Mouse (Mus musculus) gastrocnemius, postnatal 36 days (tissue): ENCODE measurements around the gene Gmds. TPM values are rescaled to one million over a fixed set of nuclear protein-coding genes. Genes with fewer than 3 reads are reported as not detected.

Source experiments
- DNase-seq, 2 experiments: peaks; one replicate each; pipeline ENCODE4 v3.0.0; 2022
- intact Hi-C: fragments of 180-260 bp; cut with DNase I; formaldehyde crosslinking; loops from one replicate; pipeline ENCODE4 v1.15.1; 2025
- long read RNA-seq, 2 experiments: library from polyadenylated mRNA; stranded (forward); transcript quantifications; one replicate each; pipeline ENCODE4 v2.0.0; 2021
- total RNA-seq, 2 experiments: library from RNA; stranded (reverse); gene quantifications; 2 replicates each; pipeline ENCODE4 v1.2.3; 2021

Gmds gene
- total RNA-seq: 1 to 10 TPM; 1.2 to 1.6 TPM
- long read RNA-seq, experiment 1: 0 reads
- long read RNA-seq, experiment 2, partial matches to known transcripts: 1 of 2 reads
- long read RNA-seq, experiment 2, other reads (novel, unspliced or antisense): 1 of 2 reads

GRCm38 (mm10) chr13:32338513-32339365 lies at the start of gene Gmds:
Gene Gmds, minus strand, starts transcription at chr13:32338740.
- intact Hi-C loops: no loop called here
- DNase-seq: peak; percentile 88 to 93

GRCm38 (mm10) chr13:32385421-32386092 lies 47.0 kb upstream of the Gmds start:
- DNase-seq: no peak
- intact Hi-C loops: no loop called here

DNA sequence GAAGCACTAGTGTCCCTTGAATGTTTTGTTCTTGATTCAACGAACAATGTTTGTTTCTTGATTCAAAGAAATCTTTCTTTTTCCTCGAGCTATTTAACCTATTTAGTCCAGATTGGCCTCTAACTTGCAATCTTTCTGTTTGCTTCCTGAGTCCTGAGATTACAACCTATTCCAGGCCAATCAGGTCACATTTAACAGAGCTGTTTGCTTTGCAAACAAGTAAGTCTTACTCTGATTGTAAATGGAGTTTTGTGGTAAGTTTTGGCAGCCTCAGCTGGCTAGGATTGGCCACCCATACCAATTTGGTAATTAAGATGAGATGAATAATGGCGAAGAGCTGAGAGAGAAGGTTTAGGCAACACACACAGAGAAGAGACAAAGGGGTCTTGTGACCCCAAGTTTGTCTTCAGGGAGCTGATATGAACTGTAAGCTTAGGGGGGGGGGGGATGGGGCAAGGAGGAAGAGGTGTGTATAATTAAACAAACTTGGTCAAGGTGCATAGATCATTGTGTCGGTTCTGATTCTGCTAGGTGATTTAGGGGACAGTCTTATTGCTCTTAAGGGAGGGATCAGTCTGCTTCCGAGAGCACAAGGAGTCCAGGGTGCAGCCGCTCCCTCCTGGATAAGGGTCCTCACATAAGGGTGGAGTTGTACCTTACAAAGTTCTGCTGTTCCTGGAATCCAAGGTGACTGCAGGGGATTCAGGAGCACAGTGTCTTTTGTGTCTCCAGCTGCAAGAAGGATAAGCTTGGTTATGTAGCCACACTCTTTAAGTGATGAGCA lies 43.9 kb upstream of the Gmds start:
- intact Hi-C loops: no loop called here
- DNase-seq: no peak

GRCm38 (mm10) chr13:32378634-32379033 lies 40.1 kb upstream of the Gmds start:
- intact Hi-C loops: no loop called here
- DNase-seq: no peak

- intact Hi-C loops: no loop called here
- no peak for DNase-seq
Measured at GRCm38 (mm10) chr13:32372531-32372883, 34.0 kb upstream of the Gmds start.

- no peak for DNase-seq
Measured at GRCm38 (mm10) chr13:32371874-32372530, 33.5 kb upstream of the Gmds start.

GRCm38 (mm10) chr13:32370751-32371150 lies 32.2 kb upstream of the Gmds start:
- DNase-seq: peak in 1 of 2 experiments; percentile 7
- intact Hi-C loops: no loop called here

More at GRCm38 (mm10) chr13:32371874-32372530, 33.5 kb upstream of the Gmds start:
- intact Hi-C loops: no loop called here

- DNase-seq: peak in 1 of 2 experiments; percentile 4
- intact Hi-C loops: no loop called here
Measured at GRCm38 (mm10) chr13:32370135-32370534, 31.6 kb upstream of the Gmds start.

- no peak for DNase-seq
- intact Hi-C loops: no loop called here
Measured at GRCm38 (mm10) chr13:32337735-32338512, 616 bp downstream of the Gmds start.

- DNase-seq: no peak
- intact Hi-C loops: no loop called here
Measured at GRCm38 (mm10) chr13:32318309-32318708, 20.2 kb downstream of the Gmds start.

- intact Hi-C loops: no loop called here
- no peak for DNase-seq
Measured at GRCm38 (mm10) chr13:32317354-32317753, 21.2 kb downstream of the Gmds start.

DNA sequence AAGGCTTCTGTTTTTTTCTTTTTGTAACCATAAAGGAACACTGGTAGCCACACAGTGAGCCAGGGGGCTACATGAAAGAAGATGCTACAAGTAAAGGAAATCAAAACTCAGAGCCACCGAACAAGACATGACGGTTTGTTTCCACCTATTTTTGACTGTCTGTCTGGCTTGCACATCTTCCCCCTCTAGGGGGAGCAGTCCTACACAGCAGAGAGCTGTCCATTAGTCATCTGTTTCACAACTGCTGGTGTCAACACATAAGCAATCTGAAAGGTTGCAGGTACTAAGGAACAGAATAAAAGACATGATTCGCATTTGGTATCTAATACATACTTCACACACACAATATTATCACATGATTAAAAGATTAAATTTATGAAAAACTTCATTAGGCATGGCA lies 25.9 kb downstream of the Gmds start:
- DNase-seq: peak; percentile 20 to 40
- intact Hi-C loops: loop anchor here (2.0 to 5.0 kb wide), 2 partner anchors 180 to 370 kb away; no protein-coding TSS in a partner anchor

DNA sequence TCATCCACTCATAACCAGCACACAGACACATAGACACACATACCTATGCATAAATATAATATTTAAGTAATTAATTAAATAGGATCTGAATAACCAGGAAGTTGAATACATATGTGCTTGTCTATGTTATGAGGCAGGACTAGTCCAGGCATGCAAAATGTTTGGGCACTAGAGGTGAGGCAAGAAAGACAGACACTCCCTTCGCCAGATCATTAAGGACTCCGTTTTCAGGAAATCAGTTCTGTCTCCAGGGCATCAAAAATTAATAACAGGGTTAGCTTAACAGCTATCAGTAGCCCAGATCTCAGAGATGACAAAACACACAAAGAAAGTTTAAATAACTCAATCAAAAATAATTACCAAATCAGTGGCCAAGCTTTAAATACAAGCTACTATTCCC lies 27.1 kb downstream of the Gmds start:
- intact Hi-C loops: loop anchor here (5.0 kb wide), 1 partner anchor 371 kb away; no protein-coding TSS in a partner anchor
- no peak for DNase-seq

- no peak for DNase-seq
- intact Hi-C loops: loop anchor here (5.0 kb wide), 1 partner anchor 496 kb away; no protein-coding TSS in a partner anchor
Measured at GRCm38 (mm10) chr13:32298456-32298855, 40.1 kb downstream of the Gmds start.

- intact Hi-C loops: loop anchor here (5.0 kb wide), 1 partner anchor 495 kb away; no protein-coding TSS in a partner anchor
- peak in 1 of 2 experiments; percentile 8 for DNase-seq
Measured at GRCm38 (mm10) chr13:32297398-32297797, 41.1 kb downstream of the Gmds start.

DNA sequence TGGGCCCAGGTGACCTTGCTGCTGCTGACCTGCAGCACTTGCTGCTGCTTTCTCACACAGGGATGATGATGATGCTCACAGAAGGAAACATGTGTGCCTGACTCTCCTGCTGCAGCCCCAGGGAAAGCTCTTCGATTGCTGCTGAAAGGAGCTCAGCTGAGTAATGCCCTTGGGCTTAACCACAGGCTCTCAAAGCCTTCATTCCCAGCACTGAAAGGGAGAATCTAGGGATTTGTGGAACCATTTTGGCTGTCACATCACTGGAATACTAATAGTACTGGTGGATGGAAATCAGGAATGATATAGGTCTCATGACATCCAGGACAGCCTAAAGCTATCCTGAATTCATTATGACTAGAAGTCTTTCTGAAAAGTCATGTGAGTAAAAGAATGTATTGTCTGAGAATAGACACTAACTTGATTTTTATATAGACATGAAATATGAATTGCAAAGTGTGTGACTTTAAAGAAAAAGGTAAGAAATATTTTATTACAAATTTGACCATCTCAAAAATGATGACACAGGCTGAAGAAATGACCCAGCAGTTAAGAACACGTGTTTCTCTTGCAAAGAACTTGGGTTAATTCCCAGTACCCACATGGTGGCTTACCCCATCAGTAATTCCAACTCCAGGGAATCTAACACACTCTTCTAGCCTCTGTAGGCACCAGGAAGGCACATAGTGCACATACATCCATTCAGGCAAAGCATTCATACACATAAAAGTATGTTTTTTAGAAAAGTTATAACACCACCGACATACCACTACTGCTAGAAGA lies 43.9 kb downstream of the Gmds start:
- intact Hi-C loops: loop anchor here (5.0 kb wide), 1 partner anchor 492 kb away; no protein-coding TSS in a partner anchor

DNA sequence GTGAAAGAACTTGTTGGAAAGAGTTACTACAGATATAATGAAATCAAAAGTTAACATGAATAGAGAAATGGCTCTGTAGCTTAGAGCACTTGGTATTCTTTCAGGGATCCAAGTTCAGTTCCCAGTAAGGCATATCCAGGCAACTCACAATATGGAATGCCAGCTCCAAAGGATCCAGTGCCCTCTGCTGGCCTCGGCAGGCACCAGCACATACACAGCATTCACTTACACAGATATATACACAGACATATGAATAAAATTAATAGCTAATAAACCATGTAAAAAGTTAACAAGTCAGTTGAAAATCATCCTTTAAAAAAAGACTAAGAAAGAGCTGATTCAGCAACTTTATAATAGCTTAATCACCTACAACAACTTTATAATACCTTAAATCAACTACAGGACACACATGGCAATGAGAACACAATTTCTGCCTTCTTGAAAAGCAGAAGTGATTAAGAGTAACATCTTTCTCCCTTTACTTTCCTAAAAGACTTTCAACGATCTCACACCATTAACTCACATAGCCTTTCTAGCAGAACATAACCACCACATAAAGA lies 65.5 kb downstream of the Gmds start:
- no peak for DNase-seq
- intact Hi-C loops: no loop called here

More for the DNA sequence above, 43.9 kb downstream of the Gmds start:
- no peak for DNase-seq

GRCm38 (mm10) chr13:32269757-32270156 lies 68.8 kb downstream of the Gmds start:
- DNase-seq: no peak
- intact Hi-C loops: no loop called here
